Mouse (Mus musculus): Measurements from ENCODE around the gene Kcng3.

The Kcng3 gene

DNA sequence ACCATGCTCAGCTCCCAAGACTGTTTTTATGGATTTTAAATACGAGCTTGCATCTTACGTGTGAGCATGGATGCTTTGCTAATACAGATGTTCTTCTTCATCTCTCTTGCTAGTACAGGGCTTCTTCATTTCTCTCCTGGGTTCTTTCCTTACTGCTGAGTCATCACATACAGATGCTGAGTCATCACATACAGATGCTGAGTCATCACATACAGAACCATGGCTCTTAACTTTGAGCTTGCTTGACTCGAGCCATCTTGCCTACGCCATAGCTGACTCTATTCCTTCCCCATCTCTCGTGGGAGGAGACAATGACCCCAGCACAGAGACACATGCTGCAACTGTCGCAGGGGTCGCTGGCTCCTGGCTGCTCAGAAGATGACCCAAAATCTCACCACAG, 76.7 kb downstream of the Kcng3 start:
- DNase-seq (ENCODE audit: low spot score in 2 of 2): no peak

DNA sequence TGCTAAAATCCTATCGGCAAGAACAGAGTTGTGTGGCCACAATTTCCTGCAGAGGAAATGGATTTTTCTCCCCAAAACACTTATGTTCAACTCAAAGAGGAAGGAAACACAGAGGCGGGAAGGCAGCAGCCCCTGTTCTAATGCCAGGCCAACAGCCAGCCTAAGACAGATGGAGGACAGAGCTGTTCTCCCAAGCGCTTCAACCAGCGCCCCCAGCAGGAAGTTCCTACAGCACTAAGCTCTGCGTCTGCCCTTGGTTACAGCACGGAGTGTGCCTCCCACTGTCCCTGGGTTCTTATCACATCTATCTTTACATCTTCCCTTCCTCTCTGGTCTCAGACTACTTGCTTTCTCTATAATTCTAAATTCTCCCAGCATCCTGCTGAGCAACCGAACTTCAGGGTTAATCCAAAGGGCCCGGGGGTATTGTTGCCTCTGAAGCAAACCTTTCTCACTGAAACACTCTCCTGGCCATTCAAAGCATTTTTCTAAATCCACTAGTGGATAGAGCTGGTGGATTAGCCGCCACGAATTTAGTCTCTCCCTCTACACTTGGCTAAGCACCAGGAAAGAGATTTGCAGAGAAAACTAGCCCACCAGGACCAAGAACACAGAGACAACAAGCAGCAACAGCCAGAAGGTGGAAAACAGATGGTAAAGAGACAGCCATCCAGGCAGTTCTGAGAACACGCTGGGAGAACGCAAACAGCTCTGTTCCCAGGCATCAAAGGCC, 83.0 kb downstream of the Kcng3 start:
- DNase-seq (ENCODE audit: low spot score in 2 of 2): no peak

GRCm38 (mm10) chr17:83547145-83547544, 84.5 kb downstream of the Kcng3 start:
- DNase-seq (ENCODE audit: low spot score in 2 of 2): no peak

- no peak for DNase-seq (ENCODE audit: low spot score in 2 of 2)
Observed at GRCm38 (mm10) chr17:83545756-83546742, 85.6 kb downstream of the Kcng3 start.

GRCm38 (mm10) chr17:83545259-83545658, 86.4 kb downstream of the Kcng3 start:
- DNase-seq (ENCODE audit: low spot score in 2 of 2): no peak

DNA sequence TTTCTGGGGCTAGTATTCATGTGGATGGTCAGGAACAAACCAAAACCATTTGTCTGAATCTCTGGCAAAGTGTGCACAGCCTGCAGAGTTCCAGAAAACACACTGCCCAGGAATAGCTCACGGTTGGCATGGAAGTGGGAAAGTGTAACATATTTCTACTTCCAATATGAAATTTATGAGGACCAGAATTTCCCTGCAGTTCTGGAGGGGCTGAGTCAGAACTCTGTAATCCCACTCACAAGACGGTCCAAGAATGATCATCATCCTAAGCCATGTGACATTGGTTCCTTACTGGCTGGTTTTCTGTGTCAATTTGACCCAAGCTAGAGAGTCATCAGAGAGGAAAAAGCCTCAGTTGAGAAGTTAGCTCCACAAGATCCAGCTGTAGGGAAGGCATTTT, 89.3 kb downstream of the Kcng3 start:
- no peak for DNase-seq (ENCODE audit: low spot score in 2 of 2)

- DNase-seq (ENCODE audit: low spot score in 2 of 2): no peak
Observed at GRCm38 (mm10) chr17:83539262-83540037, 92.2 kb downstream of the Kcng3 start.

DNA sequence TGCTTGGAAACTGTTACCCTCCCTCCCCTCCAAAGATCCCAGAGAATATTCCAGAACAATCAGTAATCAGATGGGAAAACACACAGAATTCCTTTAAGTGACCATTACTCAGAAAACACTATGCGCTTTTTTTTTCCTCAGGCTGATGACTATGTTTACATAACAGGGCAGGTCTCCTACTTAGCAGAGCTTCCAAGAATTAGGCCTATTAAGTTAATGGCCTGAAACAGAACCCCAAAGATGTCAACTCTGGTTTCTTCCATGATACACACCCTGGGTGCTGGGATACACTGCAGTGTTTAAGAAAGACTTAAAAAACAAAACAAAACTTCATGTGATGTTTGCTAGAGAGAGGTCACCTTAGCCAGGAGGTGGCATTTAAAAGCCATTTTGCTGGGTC, 93.0 kb downstream of the Kcng3 start:
- no peak for DNase-seq (ENCODE audit: low spot score in 2 of 2)

DNA sequence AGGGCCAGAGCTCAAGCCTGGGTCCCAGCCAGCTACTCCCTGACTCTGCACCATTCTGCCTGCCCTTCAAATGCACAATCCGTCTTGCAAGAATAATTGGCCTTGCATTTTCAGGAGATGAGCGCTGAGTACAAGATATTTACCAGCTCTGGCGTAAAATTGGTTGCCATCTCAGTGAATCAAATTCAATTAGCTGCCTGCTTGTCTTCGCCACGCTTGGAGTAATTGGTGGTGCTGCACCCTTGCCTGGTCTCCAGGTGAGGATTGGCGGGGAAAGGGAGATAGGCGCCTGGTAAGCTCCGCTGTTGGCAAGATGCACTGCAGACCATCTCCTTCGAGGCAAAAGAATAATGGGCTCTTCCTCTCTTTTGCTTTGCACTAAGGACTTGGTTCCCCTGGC, 93.6 kb downstream of the Kcng3 start:
- DNase-seq (ENCODE audit: low spot score in 2 of 2): no peak

Measured in spleen, postnatal 4 days (tissue).